In the genomic region with DNA sequence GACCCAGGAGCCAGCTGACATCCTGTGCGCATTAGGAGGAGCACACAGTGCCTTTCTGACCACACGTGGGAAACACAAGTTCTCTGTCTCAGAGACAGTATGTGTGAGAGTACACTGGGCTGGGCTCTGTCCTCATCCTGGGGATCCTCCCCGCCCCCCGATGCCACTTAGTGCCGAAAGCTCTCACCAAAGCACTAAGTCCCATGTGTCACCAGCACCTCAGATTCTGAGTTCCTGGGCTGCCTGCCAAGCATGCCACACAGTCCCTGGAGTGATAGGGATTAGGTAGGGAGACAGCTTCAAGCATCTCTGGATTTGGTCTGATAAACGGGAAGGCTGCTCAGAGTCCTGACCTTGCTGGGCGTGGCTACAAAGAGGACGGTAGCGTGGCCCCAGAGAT, we compare ENCODE assay signal across 17 mouse cellular contexts. TPM values are rescaled to one million over a fixed set of nuclear protein-coding genes. Genes with fewer than 3 reads are reported as not detected.
DNase-seq lines count a peak whose midpoint lies in the region; ATAC-seq and TF ChIP-seq lines count a peak whose summit lies in the region.
"Had no signal": no experiment of that assay in that cellular context is flagged by ENCODE, and none has a peak within 500 bp of the region (broad histone marks: within the 10 kb centered on the region; RNA-seq: fewer than 3 reads in every experiment).

No protein-coding gene starts in this region.

- peaks cover 52% of the 10 kb centered on the region for H3K36me3 ChIP-seq in embryonic facial prominence, embryonic 14.5 days (ENCODE audit: control insufficient read depth, insufficient read depth, low read length)
- H3K36me3 ChIP-seq in embryonic facial prominence, embryonic 10.5 days (replicated peaks), result peaks cover 51% of the 10 kb centered on the region
- peaks cover 55% of the 10 kb centered on the region for H3K36me3 ChIP-seq in heart, postnatal 0 days (replicated peaks; ENCODE audit: control insufficient read depth, insufficient read depth, low read length)

- H3K9me3 ChIP-seq in embryonic facial prominence, embryonic 14.5 days (ENCODE audit: control insufficient read depth, low read length), result no peaks in the 10 kb centered on the region
- H3K9me3 ChIP-seq in embryonic facial prominence, embryonic 10.5 days, result no peaks in the 10 kb centered on the region
- no peaks in the 10 kb centered on the region for H3K9me3 ChIP-seq in heart, postnatal 0 days (replicated peaks; ENCODE audit: control insufficient read depth, low read length)
- H3K9me3 ChIP-seq: midbrain, embryonic 10.5 days had no signal

- H3K27ac ChIP-seq in embryonic facial prominence, embryonic 14.5 days (replicated peaks; ENCODE audit: low read depth, low read length), result no peak overlapping the region
- H3K27ac ChIP-seq in embryonic facial prominence, embryonic 10.5 days (replicated peaks), result no peak overlapping the region
- peak overlapping the region; percentile 73 for H3K27ac ChIP-seq in heart, postnatal 0 days (ENCODE audit: low read depth)
- H3K27ac ChIP-seq: hindbrain, embryonic 14.5 days; midbrain, embryonic 10.5 days had no signal

- DNase-seq in embryonic facial prominence, embryonic 14.5 days (ENCODE audit: low spot score), result peak; percentile 20
- no peak for DNase-seq in embryonic facial prominence, embryonic 10.5 days (ENCODE audit: low spot score)
- peak; percentile 36 to 52 for DNase-seq in left cerebral cortex, postnatal 25 days (ENCODE audit: low spot score in 2 of 2)
- no peak for DNase-seq in left cerebral cortex, adult 9 months (ENCODE audit: low spot score in 2 of 2)
- peak; percentile 13 for DNase-seq in R1 (ENCODE audit: low read depth, low spot score)
- DNase-seq in heart, postnatal 0 days (ENCODE audit: low spot score), result peak; percentile 80
- no peak for DNase-seq in natural killer cell, adult 2 months (ENCODE audit: low spot score in 2 of 2)
- no peak for DNase-seq in thymus, postnatal 0 days (ENCODE audit: low spot score)
- DNase-seq: cerebellum, adult 11-12 months; gastrocnemius, postnatal 10 days; kidney, adult 18-20 months; lung, postnatal 10 days; spleen, adult 18-20 months had no signal

- no peak overlapping the region for H3K4me2 ChIP-seq in embryonic facial prominence, embryonic 14.5 days (ENCODE audit: low read depth, low read length)
- H3K4me2 ChIP-seq in heart, postnatal 0 days (ENCODE audit: low read depth, low read length), result no peak overlapping the region; the same call in 1 of the 2 replicates
- H3K4me2 ChIP-seq: hindbrain, embryonic 14.5 days; liver, embryonic 11.5 days had no signal

- intact Hi-C loops in left cerebral cortex, postnatal 25 days (cut with DNase I), result no loop called here

- TF ChIP-seq CTCF in heart, postnatal 0 days (IDR thresholded peaks at IDR 0.05; ENCODE audit: low read depth), result no peak

- WGBS in embryonic facial prominence, embryonic 14.5 days, result 82% methylated on average over 9 of the region's 9 CpGs
- WGBS in embryonic facial prominence, embryonic 10.5 days, result 85% methylated on average over 9 of the region's 9 CpGs
- WGBS in heart, postnatal 0 days, result 36% methylated on average over 9 of the region's 9 CpGs

- peaks cover 6% of the 10 kb centered on the region; the same call in 1 of the 2 replicates for H3K4me1 ChIP-seq in embryonic facial prominence, embryonic 14.5 days (ENCODE audit: control insufficient read depth, insufficient read depth, low read length)
- peaks cover 11% of the 10 kb centered on the region for H3K4me1 ChIP-seq in embryonic facial prominence, embryonic 10.5 days
- peaks cover 75% of the 10 kb centered on the region for H3K4me1 ChIP-seq in heart, postnatal 0 days (ENCODE audit: control insufficient read depth, insufficient read depth)

- no peak overlapping the region for H3K9ac ChIP-seq in embryonic facial prominence, embryonic 14.5 days (ENCODE audit: low read depth, low read length)
- H3K9ac ChIP-seq in heart, postnatal 0 days (replicated peaks; ENCODE audit: low read depth, low read length), result no peak overlapping the region
- H3K9ac ChIP-seq: hindbrain, embryonic 14.5 days had no signal

- no peak for ATAC-seq in embryonic facial prominence, embryonic 14.5 days (ENCODE audit: low read depth)
- ATAC-seq in heart, postnatal 0 days (ENCODE audit: insufficient read depth, low read depth), result peak; percentile 72
- ATAC-seq: forebrain, embryonic 16.5 days had no signal

- no peak overlapping the region for H3K4me3 ChIP-seq in embryonic facial prominence, embryonic 14.5 days (ENCODE audit: low read depth, low read length)
- no peak overlapping the region for H3K4me3 ChIP-seq in embryonic facial prominence, embryonic 10.5 days
- no peak overlapping the region for H3K4me3 ChIP-seq in heart, postnatal 0 days (ENCODE audit: low read depth, low read length)
- H3K4me3 ChIP-seq: midbrain, embryonic 10.5 days had no signal

- peaks cover 21% of the 10 kb centered on the region for H3K27me3 ChIP-seq in embryonic facial prominence, embryonic 14.5 days (replicated peaks; ENCODE audit: control insufficient read depth, insufficient read depth, low read length)
- H3K27me3 ChIP-seq in embryonic facial prominence, embryonic 10.5 days (replicated peaks; ENCODE audit: low read depth, poor library complexity, severe bottlenecking), result peaks cover 34% of the 10 kb centered on the region
- peaks cover 5% of the 10 kb centered on the region; the same call in 1 of the 2 replicates for H3K27me3 ChIP-seq in heart, postnatal 0 days (ENCODE audit: control insufficient read depth, insufficient read depth, low read length)

- TF ChIP-seq EP300 in heart, postnatal 0 days (IDR thresholded peaks at IDR 0.05; ENCODE audit: low read depth), result peak; percentile 72; the same call in 1 of the 2 replicates

RNA-seq across cellular contexts. Expression of a gene that starts 12.9 kb away (rescaled TPM):
- 19.2 and 23.0 TPM in 2 replicates for polyA plus RNA-seq in embryonic facial prominence, embryonic 14.5 days (2014; fragmentation: Nextera tagmentation; extraction: Ambion mirVana)
- 19.0 and 19.1 TPM in 2 replicates for polyA plus RNA-seq in embryonic facial prominence, embryonic 10.5 days (2016; fragmentation: Nextera tagmentation; extraction: Ambion mirVana)
- 10 to 100 TPM; 21.5 to 23.7 TPM for total RNA-seq in left cerebral cortex, postnatal 25 days (2021)
- 36.8 and 37.4 TPM in 2 replicates for total RNA-seq in heart, postnatal 0 days (2014; rRNA removed; ENCODE audit: low replicate concordance)
- polyA plus RNA-seq in heart, postnatal 0 days (2015; fragmentation: Nextera tagmentation; extraction: Ambion mirVana), result 26.0 and 26.5 TPM in 2 replicates
- polyA plus RNA-seq in thymus, postnatal 0 days (2015; fragmentation: Nextera tagmentation; extraction: Ambion mirVana), result 49.6 and 54.0 TPM in 2 replicates

RNA-seq across cellular contexts. Expression of a gene that starts 36.3 kb away (rescaled TPM):
- 27.6 and 29.7 TPM in 2 replicates for polyA plus RNA-seq in embryonic facial prominence, embryonic 14.5 days (2014; fragmentation: Nextera tagmentation; extraction: Ambion mirVana)
- polyA plus RNA-seq in embryonic facial prominence, embryonic 10.5 days (2016; fragmentation: Nextera tagmentation; extraction: Ambion mirVana), result 17.8 and 19.0 TPM in 2 replicates
- total RNA-seq in left cerebral cortex, postnatal 25 days (2021), result 10 to 100 TPM; 62.2 to 64.8 TPM
- 90.4 and 94.8 TPM in 2 replicates for total RNA-seq in heart, postnatal 0 days (2014; rRNA removed; ENCODE audit: low replicate concordance)
- polyA plus RNA-seq in heart, postnatal 0 days (2015; fragmentation: Nextera tagmentation; extraction: Ambion mirVana), result 43.1 and 63.4 TPM in 2 replicates
- polyA plus RNA-seq in thymus, postnatal 0 days (2015; fragmentation: Nextera tagmentation; extraction: Ambion mirVana), result 52.3 and 52.8 TPM in 2 replicates

RNA-seq across cellular contexts. Expression of a gene that starts 36.3 kb away (rescaled TPM):
- polyA plus RNA-seq in embryonic facial prominence, embryonic 14.5 days (2014; fragmentation: Nextera tagmentation; extraction: Ambion mirVana), result 0.41 and 0.51 TPM in 2 replicates
- polyA plus RNA-seq in embryonic facial prominence, embryonic 10.5 days (2016; fragmentation: Nextera tagmentation; extraction: Ambion mirVana), result 0.19 and 0.40 TPM in 2 replicates
- total RNA-seq in left cerebral cortex, postnatal 25 days (2021), result 1 to 10 TPM; 5.4 TPM
- 0.62 TPM in 1 of 2 replicates, not detected in the other for total RNA-seq in heart, postnatal 0 days (2014; rRNA removed; ENCODE audit: low replicate concordance)
- polyA plus RNA-seq in heart, postnatal 0 days (2015; fragmentation: Nextera tagmentation; extraction: Ambion mirVana), result 0.26 and 0.33 TPM in 2 replicates
- polyA plus RNA-seq in thymus, postnatal 0 days (2015; fragmentation: Nextera tagmentation; extraction: Ambion mirVana), result 0.29 and 0.44 TPM in 2 replicates

RNA-seq across cellular contexts. Expression of a gene that starts 42.1 kb away (rescaled TPM):
- 14.9 and 20.8 TPM in 2 replicates for polyA plus RNA-seq in embryonic facial prominence, embryonic 14.5 days (2014; fragmentation: Nextera tagmentation; extraction: Ambion mirVana)
- polyA plus RNA-seq in embryonic facial prominence, embryonic 10.5 days (2016; fragmentation: Nextera tagmentation; extraction: Ambion mirVana), result 23.0 and 25.0 TPM in 2 replicates
- total RNA-seq in left cerebral cortex, postnatal 25 days (2021), result 100 to 1,000 TPM in 1 of 2 experiments, 10 to 100 TPM in 1; 90.4 to 111 TPM
- 26.3 and 44.3 TPM in 2 replicates for total RNA-seq in heart, postnatal 0 days (2014; rRNA removed; ENCODE audit: low replicate concordance)
- 7.0 and 8.2 TPM in 2 replicates for polyA plus RNA-seq in heart, postnatal 0 days (2015; fragmentation: Nextera tagmentation; extraction: Ambion mirVana)
- polyA plus RNA-seq in thymus, postnatal 0 days (2015; fragmentation: Nextera tagmentation; extraction: Ambion mirVana), result 50.8 and 57.5 TPM in 2 replicates

RNA-seq across cellular contexts. Expression of a gene that starts 52.1 kb away (rescaled TPM):
- 256 and 271 TPM in 2 replicates for polyA plus RNA-seq in embryonic facial prominence, embryonic 14.5 days (2014; fragmentation: Nextera tagmentation; extraction: Ambion mirVana)
- polyA plus RNA-seq in embryonic facial prominence, embryonic 10.5 days (2016; fragmentation: Nextera tagmentation; extraction: Ambion mirVana), result 255 and 258 TPM in 2 replicates
- 100 to 1,000 TPM; 480 to 498 TPM for total RNA-seq in left cerebral cortex, postnatal 25 days (2021)
- 301 and 362 TPM in 2 replicates for total RNA-seq in heart, postnatal 0 days (2014; rRNA removed; ENCODE audit: low replicate concordance)
- polyA plus RNA-seq in heart, postnatal 0 days (2015; fragmentation: Nextera tagmentation; extraction: Ambion mirVana), result 145 and 147 TPM in 2 replicates
- 245 and 268 TPM in 2 replicates for polyA plus RNA-seq in thymus, postnatal 0 days (2015; fragmentation: Nextera tagmentation; extraction: Ambion mirVana)

Comparison
In these comparisons a context has a peak if more than half of its experiments do, and no peak if none do; other contexts are left out.
1. DNase-seq: peak in embryonic facial prominence, embryonic 14.5 days (single experiment), left cerebral cortex, postnatal 25 days (2 of 2), R1 (single experiment) and heart, postnatal 0 days (single experiment); none in embryonic facial prominence, embryonic 10.5 days (single experiment), left cerebral cortex, adult 9 months (0 of 2), natural killer cell, adult 2 months (0 of 2) and thymus, postnatal 0 days (single experiment).